22 mouse cellular contexts compared by ENCODE assay signal in the genomic region with DNA sequence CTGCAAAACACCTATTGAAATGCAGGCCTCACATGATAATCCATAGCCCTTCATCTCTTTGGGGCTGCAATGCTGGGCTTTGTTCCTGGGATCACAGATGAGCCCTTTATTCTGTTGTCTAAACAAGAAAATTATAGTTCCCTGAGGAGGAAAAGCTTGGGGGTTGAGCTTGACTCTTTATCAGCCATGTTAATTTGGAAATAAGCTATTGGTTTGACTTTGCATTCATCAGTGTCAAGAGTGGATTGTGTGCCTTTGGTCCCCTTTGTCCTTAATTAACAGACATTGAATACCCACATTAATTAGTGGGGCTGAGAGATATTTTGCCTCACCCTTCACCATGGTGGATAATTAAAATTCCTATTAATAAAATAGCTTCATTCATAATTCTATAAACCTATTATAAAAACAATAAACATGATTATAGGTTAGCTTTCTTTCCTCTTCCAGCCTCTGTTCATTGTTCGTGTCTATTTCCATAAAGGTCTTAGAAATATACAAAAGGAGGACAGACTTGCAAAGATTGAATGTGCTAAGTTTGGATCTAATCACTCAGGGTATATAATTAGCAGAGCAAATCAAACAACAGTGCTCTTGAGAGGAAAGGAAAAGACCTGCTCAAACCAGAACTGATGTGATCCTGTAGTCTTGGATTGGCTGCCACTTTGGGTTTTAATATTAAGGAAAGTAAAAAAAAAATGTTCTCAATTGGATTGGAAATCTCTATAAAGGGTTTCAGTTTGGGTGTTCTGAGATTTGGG.
DNase-seq lines count a peak whose midpoint lies in the region; ATAC-seq lines count a peak whose summit lies in the region.
"Had no signal": no experiment of that assay in that cellular context is flagged by ENCODE, and none has a peak within 500 bp of the region (broad histone marks: within the 10 kb centered on the region; RNA-seq: fewer than 3 reads in every experiment).

No protein-coding gene starts in this region.

- H3K36me3 ChIP-seq in neural tube, embryonic 11.5 days (ENCODE audit: control insufficient read depth, insufficient read depth, low read length): no peaks in the 10 kb centered on the region
- H3K36me3 ChIP-seq in neural tube, embryonic 15.5 days: no peaks in the 10 kb centered on the region
- no peaks in the 10 kb centered on the region for H3K36me3 ChIP-seq in midbrain, embryonic 14.5 days (ENCODE audit: control insufficient read depth, insufficient read depth, low read length)
- H3K36me3 ChIP-seq: heart, embryonic 15.5 days; liver, embryonic 13.5 days; lung, embryonic 15.5 days had no signal

- H3K9me3 ChIP-seq in neural tube, embryonic 11.5 days (ENCODE audit: control insufficient read depth, low read length): no peaks in the 10 kb centered on the region
- no peaks in the 10 kb centered on the region for H3K9me3 ChIP-seq in neural tube, embryonic 15.5 days (replicated peaks)
- no peaks in the 10 kb centered on the region for H3K9me3 ChIP-seq in midbrain, embryonic 14.5 days (ENCODE audit: control insufficient read depth, low read length)
- H3K9me3 ChIP-seq: heart, embryonic 15.5 days; liver, embryonic 13.5 days; lung, embryonic 15.5 days had no signal

- no peak overlapping the region for H3K4me2 ChIP-seq in neural tube, embryonic 11.5 days (ENCODE audit: low read depth)
- no peak overlapping the region for H3K4me2 ChIP-seq in neural tube, embryonic 15.5 days
- no peak overlapping the region for H3K4me2 ChIP-seq in midbrain, embryonic 14.5 days (ENCODE audit: low read length)
- H3K4me2 ChIP-seq: heart, embryonic 15.5 days; liver, embryonic 13.5 days; lung, embryonic 15.5 days had no signal

- WGBS in neural tube, embryonic 11.5 days: 68% methylated on average over 1 of the region's 1 CpGs
- 34% methylated on average over 1 of the region's 1 CpGs for WGBS in neural tube, embryonic 15.5 days
- 53% methylated on average over 1 of the region's 1 CpGs for WGBS in midbrain, embryonic 14.5 days

- no peaks in the 10 kb centered on the region for H3K27me3 ChIP-seq in neural tube, embryonic 11.5 days (ENCODE audit: control insufficient read depth, insufficient read depth, low read length)
- no peaks in the 10 kb centered on the region for H3K27me3 ChIP-seq in neural tube, embryonic 15.5 days (replicated peaks)
- H3K27me3 ChIP-seq in midbrain, embryonic 14.5 days (ENCODE audit: control insufficient read depth, insufficient read depth, low read length): no peaks in the 10 kb centered on the region
- H3K27me3 ChIP-seq: CH12.LX; heart, embryonic 15.5 days; liver, embryonic 13.5 days; lung, embryonic 15.5 days had no signal

- no peak overlapping the region for H3K4me3 ChIP-seq in neural tube, embryonic 11.5 days (ENCODE audit: low read depth, low read length)
- H3K4me3 ChIP-seq in neural tube, embryonic 15.5 days (replicated peaks): no peak overlapping the region
- H3K4me3 ChIP-seq in midbrain, embryonic 14.5 days (replicated peaks; ENCODE audit: low read depth, low read length): no peak overlapping the region
- H3K4me3 ChIP-seq: heart, embryonic 15.5 days; liver, embryonic 13.5 days; lung, embryonic 15.5 days had no signal

- DNase-seq in embryo, embryonic 11 days: peak; percentile 4
- no peak for DNase-seq in embryo, embryonic 9.5 days (ENCODE audit: extremely low spot score)
- peak; percentile 27 for DNase-seq in neural tube, embryonic 11.5 days (ENCODE audit: low spot score)
- peak; percentile 53 for DNase-seq in midbrain, embryonic 14.5 days
- DNase-seq in cerebellum, postnatal 4 days (ENCODE audit: low spot score in 2 of 2): no peak
- DNase-seq in gastrocnemius, postnatal 36 days: no peak
- no peak for DNase-seq in spleen, postnatal 36 days (ENCODE audit: low spot score in 2 of 2)
- DNase-seq: adrenal gland, adult 8-10 months; cerebellum, adult 11 months; cerebellum, postnatal 36 days; heart, adult 18-20 months; kidney, adult 11 months; left cerebral cortex, postnatal 4 days; liver, embryonic 13.5 days; right cerebral cortex, postnatal 25 days; thymus, postnatal 14 days had no signal

- peaks cover 3% of the 10 kb centered on the region; the same call in 1 of the 2 replicates for H3K4me1 ChIP-seq in neural tube, embryonic 11.5 days (ENCODE audit: control insufficient read depth, insufficient read depth, low read length)
- H3K4me1 ChIP-seq in neural tube, embryonic 15.5 days: no peaks in the 10 kb centered on the region
- peaks cover 3% of the 10 kb centered on the region; the same call in 1 of the 2 replicates for H3K4me1 ChIP-seq in midbrain, embryonic 14.5 days (ENCODE audit: control insufficient read depth, insufficient read depth, low read length)
- H3K4me1 ChIP-seq: heart, embryonic 15.5 days; liver, embryonic 13.5 days; lung, embryonic 15.5 days had no signal

- intact Hi-C loops in gastrocnemius, postnatal 36 days (cut with DNase I): no loop called here

- H3K27ac ChIP-seq in neural tube, embryonic 11.5 days (ENCODE audit: low read depth, low read length): 0 out of 2 replicates have a peak overlapping the region, but pooled peaks have one; percentile 15
- no peak overlapping the region for H3K27ac ChIP-seq in neural tube, embryonic 15.5 days (replicated peaks)
- H3K27ac ChIP-seq in midbrain, embryonic 14.5 days (replicated peaks; ENCODE audit: low read depth, low read length): peak overlapping the region; percentile 37; the same call in 1 of the 2 replicates
- H3K27ac ChIP-seq: heart, embryonic 15.5 days; kidney, postnatal 0 days; liver, embryonic 13.5 days; lung, embryonic 15.5 days; stomach, postnatal 0 days had no signal

- peak; percentile 73 for ATAC-seq in neural tube, embryonic 11.5 days (ENCODE audit: insufficient read depth, low FRiP score, low TSS enrichment)
- ATAC-seq in neural tube, embryonic 15.5 days (ENCODE audit: low FRiP score): no peak
- ATAC-seq in midbrain, embryonic 14.5 days (ENCODE audit: low FRiP score, low TSS enrichment): peak; percentile 57

- no peak overlapping the region for H3K9ac ChIP-seq in neural tube, embryonic 11.5 days (ENCODE audit: low read length)
- H3K9ac ChIP-seq in neural tube, embryonic 15.5 days (replicated peaks): no peak overlapping the region
- H3K9ac ChIP-seq in midbrain, embryonic 14.5 days (replicated peaks; ENCODE audit: low read length): no peak overlapping the region
- H3K9ac ChIP-seq: heart, embryonic 15.5 days; liver, embryonic 13.5 days; lung, embryonic 15.5 days had no signal

Comparison
In these comparisons a context has a peak if more than half of its experiments do, and no peak if none do; other contexts are left out.
1. DNase-seq: peak in embryo, embryonic 11 days (single experiment), neural tube, embryonic 11.5 days (single experiment) and midbrain, embryonic 14.5 days (single experiment); none in embryo, embryonic 9.5 days (single experiment), cerebellum, postnatal 4 days (0 of 2), gastrocnemius, postnatal 36 days (0 of 2) and spleen, postnatal 36 days (0 of 2).